Mouse (Mus musculus) cortical plate, adult 2 months (tissue): ENCODE measurements around the gene Dhx16. TPM values are rescaled to one million over a fixed set of nuclear protein-coding genes. Genes with fewer than 3 reads are reported as not detected.
"Not testable (repeated sequence)": the region's sequence is repeated elsewhere in the genome, so short reads cannot be mapped to it uniquely, and the experiment has no call there.

Experiments used
- H3K27ac ChIP-seq: fragments of 200-500 bp; 2 replicates; pipeline ENCODE4 v1.5.1; 2012; ENCODE audit warnings: low read length, control low read depth, inconsistent platforms; ENCODE audit not compliant: insufficient read depth
- H3K4me1 ChIP-seq: fragments of 200-500 bp; 2 replicates; pipeline ENCODE4 v1.6.1; 2011; ENCODE audit warnings: low read length; ENCODE audit not compliant: control insufficient read depth, insufficient read depth
- H3K4me3 ChIP-seq: fragments of 200-500 bp; 2 replicates; pipeline ENCODE4 v1.5.1; 2011; ENCODE audit warnings: mild to moderate bottlenecking, low read length, control low read depth; ENCODE audit not compliant: insufficient read depth
- CTCF ChIP-seq: fragments of 200-500 bp; IDR thresholded peaks from 2 replicates; pipeline ENCODE4 v1.5.1; 2011; ENCODE audit warnings: mild to moderate bottlenecking, control low read depth, low read length; ENCODE audit not compliant: insufficient read depth; ENCODE audit errors: extremely low read depth
- POLR2A ChIP-seq: fragments of 200-500 bp; IDR thresholded peaks from 2 replicates; pipeline ENCODE4 v1.6.1; 2011; ENCODE audit warnings: mild to moderate bottlenecking, low read length, control low read depth; ENCODE audit not compliant: insufficient read depth; ENCODE audit errors: extremely low read depth
- polyA plus RNA-seq: library from polyadenylated mRNA; depleted of rRNA; stranded (reverse); fragments of >200 nt; gene quantifications from 2 replicates; pipeline ENCODE4 v1.2.3, GENCODE M21; 2012; rRNA removed

The Dhx16 gene
- polyA plus RNA-seq, 1 experiment: 44.1 TPM

DNA sequence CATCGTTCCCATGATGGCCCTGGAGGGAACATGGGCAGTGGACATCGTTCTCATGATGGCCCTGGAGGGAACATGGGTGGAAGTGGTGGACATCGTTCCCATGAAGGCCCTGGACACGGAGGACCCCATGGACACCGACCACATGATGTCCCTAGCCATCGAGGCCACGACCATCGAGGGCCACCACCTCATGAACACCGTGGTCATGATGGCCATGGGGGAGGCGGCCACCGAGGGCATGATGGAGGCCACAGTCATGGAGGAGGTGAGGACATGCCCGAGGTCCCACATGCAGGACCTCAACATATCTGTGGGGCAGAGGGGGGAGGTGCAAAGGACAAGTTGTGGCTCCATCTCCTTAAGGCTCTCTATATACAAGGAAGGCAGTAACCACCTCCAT lies 51.0 kb downstream of the Dhx16 start:
- no peak overlapping the region for H3K4me3 ChIP-seq
- no peak overlapping the region for H3K27ac ChIP-seq
- no peaks in the 10 kb centered on the region for H3K4me1 ChIP-seq
- TF ChIP-seq CTCF: no peak

DNA sequence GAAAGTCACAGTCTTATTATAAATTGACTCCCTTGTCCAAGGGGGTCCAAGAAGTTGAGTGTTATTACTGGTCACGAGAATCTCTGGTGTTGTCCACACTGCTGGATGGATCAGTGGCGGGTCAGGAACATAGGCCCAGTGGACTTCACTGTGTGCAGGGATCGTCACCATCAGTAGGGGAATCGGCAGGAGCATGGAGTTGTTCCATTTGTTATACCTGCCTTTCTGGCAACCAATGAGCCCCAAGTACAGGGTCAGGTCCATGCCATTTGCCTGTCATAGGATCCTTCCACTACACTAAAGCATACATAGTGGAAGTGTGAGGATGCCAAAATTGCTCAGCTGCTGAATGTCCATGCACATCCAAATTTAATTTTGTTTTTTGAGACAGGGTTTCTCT lies 53.0 kb downstream of the Dhx16 start:
- H3K4me1 ChIP-seq: no peaks in the 10 kb centered on the region
- H3K27ac ChIP-seq: no peak overlapping the region
- TF ChIP-seq POLR2A (no peak), CTCF (no peak)
- no peak overlapping the region for H3K4me3 ChIP-seq

DNA sequence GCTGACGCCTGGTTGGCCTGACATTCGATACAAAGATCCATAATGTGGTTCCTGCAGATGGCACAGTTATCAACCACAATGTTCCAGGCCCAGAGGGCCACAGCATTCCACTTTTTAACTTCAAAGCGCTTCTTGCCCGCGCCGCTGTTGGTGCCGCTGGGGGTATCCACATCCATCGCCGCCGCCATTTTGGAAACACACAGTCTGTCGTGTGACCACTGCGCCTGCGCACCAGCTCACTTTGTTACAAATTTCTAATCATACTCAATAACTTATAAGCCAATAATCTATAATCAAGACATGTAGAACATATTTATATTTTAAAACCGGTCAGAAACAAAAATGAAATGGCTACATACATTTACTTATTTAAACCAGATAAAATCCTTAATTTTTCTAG lies 56.1 kb downstream of the Dhx16 start:
- H3K4me3 ChIP-seq, H3K4me1 ChIP-seq, H3K27ac ChIP-seq: not testable (repeated sequence)

DNA sequence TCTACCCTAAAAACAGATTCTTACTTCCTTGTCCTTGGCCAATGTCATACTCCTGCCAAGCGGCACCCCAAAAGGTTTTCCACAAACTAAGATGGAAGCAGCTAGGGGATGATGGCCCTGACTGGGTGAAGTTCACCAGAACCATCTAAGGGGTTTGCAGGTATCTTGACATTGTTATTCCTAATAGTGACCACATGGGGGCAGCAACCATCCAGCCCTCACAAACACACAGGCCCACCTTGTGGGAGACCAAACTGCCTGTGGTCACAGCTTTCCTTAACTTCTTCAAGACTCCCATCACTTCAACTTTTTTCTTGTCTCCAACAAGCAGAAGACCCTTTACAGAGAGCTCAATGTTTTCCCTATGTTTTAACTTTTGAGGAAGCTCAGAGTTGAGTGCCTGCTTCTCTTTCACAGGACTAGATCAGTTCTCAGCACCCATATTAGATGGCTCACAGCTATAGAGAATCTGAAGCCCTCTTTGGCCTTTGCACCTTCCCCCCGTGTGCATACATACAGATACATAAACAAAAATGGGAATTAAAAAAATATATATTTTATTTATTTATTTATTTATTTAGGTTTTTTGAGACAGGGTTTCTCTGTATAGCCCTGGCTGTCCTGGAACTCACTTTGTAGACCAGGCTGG lies 58.2 kb downstream of the Dhx16 start:
- TF ChIP-seq POLR2A (no peak), CTCF (peak; percentile 79)
- no peak overlapping the region for H3K27ac ChIP-seq
- no peaks in the 10 kb centered on the region for H3K4me1 ChIP-seq
- no peak overlapping the region for H3K4me3 ChIP-seq

DNA sequence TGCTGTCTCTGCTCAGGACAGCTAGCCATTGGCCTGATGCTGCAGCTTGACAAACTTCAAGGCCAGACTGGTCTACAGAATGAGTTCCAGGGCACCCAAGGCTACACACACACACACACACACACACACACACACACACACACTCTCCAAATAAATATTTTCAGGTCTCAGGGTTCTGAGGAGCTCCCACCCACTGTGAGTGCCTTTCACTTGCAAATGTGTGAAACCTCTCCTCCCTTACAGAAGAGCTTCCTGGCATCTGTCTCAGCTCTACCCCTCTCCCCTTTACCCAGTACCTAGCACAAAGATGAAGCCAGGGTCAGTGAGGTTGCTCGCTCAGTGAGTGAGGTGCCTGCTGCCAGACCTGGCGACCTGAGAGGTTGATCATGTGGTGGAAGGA lies 59.5 kb downstream of the Dhx16 start:
- H3K27ac ChIP-seq: no peak overlapping the region
- no peak for TF ChIP-seq POLR2A
- no peak for TF ChIP-seq CTCF
- no peak overlapping the region for H3K4me3 ChIP-seq
- H3K4me1 ChIP-seq: no peaks in the 10 kb centered on the region

DNA sequence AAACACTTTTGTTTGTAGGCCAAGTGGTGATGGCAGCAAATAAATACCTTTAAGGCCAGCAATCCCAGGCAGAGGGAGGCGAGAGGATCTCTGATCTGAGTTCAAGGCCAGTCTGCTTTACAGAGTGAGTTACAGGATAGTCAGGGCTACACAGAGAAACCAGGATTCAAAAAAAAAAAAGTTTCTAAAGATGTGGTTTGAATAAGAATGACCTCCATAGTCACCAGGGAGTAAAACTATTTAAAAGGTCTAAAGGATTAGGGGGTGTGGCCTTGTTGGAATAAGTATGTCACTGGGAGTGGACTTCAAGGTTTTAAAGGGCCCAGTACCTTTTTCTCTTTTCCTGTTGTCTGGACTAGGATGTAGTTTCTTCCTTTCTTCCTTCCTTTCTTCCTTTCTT lies 60.3 kb downstream of the Dhx16 start:
- TF ChIP-seq POLR2A: no peak
- no peak for TF ChIP-seq CTCF
- Histone ChIP-seq H3K4me3 (no peak overlapping the region), H3K27ac (no peak overlapping the region), H3K4me1 (no peaks in the 10 kb centered on the region)

Other genes starting within 250 kb of the Dhx16 start
- gene Mucl3, start 236.1 kb upstream of the Dhx16 start, polyA plus RNA-seq: 0.06 TPM in 1 of 2 replicates, not detected in the other
- gene Vars2, start 212.2 kb upstream of the Dhx16 start, polyA plus RNA-seq: 34.5 and 38.9 TPM in 2 replicates
- 29.8 and 32.9 TPM in 2 replicates for gene Gtf2h4, start 206.1 kb upstream of the Dhx16 start, polyA plus RNA-seq
- 42.8 and 44.9 TPM in 2 replicates for gene Ddr1, start 175.2 kb upstream of the Dhx16 start, polyA plus RNA-seq
- 13.4 and 18.4 TPM in 2 replicates for gene Ier3, start 58.1 kb upstream of the Dhx16 start, polyA plus RNA-seq
- 212 and 223 TPM in 2 replicates for gene Flot1, start 56.6 kb upstream of the Dhx16 start, polyA plus RNA-seq
- 453 and 474 TPM in 2 replicates for gene Tubb5, start 41.5 kb upstream of the Dhx16 start, polyA plus RNA-seq
- gene Mdc1, start 38.3 kb upstream of the Dhx16 start, polyA plus RNA-seq: 7.7 and 8.4 TPM in 2 replicates
- gene Nrm, start 18.5 kb upstream of the Dhx16 start, polyA plus RNA-seq: 7.5 and 9.3 TPM in 2 replicates
- gene Ppp1r18, start 14.2 kb upstream of the Dhx16 start, polyA plus RNA-seq: 11.1 and 11.4 TPM in 2 replicates
- gene 2310061I04Rik, start 17.6 kb downstream of the Dhx16 start, polyA plus RNA-seq: 103 TPM in 2 replicates
- gene Atat1, start 30.3 kb downstream of the Dhx16 start, polyA plus RNA-seq: 92.6 and 96.8 TPM in 2 replicates
- gene Mrps18b, start 36.6 kb downstream of the Dhx16 start, polyA plus RNA-seq: 64.3 and 65.7 TPM in 2 replicates
- gene Ppp1r10, start 36.6 kb downstream of the Dhx16 start, polyA plus RNA-seq: 39.6 TPM in 2 replicates
- gene Abcf1, start 89.9 kb downstream of the Dhx16 start, polyA plus RNA-seq: 76.4 and 87.8 TPM in 2 replicates
- 131 and 140 TPM in 2 replicates for gene Gnl1, start 100.0 kb downstream of the Dhx16 start, polyA plus RNA-seq
- 47.0 and 47.8 TPM in 2 replicates for gene Prr3, start 100.4 kb downstream of the Dhx16 start, polyA plus RNA-seq
- gene H2-T24, start 140.7 kb downstream of the Dhx16 start, polyA plus RNA-seq: 1.3 and 1.8 TPM in 2 replicates
- 27.6 and 31.8 TPM in 2 replicates for gene H2-T23, start 153.0 kb downstream of the Dhx16 start, polyA plus RNA-seq
- 18.3 and 19.0 TPM in 2 replicates for gene H2-T22, start 162.9 kb downstream of the Dhx16 start, polyA plus RNA-seq
- not detected in 2 replicates for gene Gm6034, start 163.1 kb downstream of the Dhx16 start, polyA plus RNA-seq
- 0.23 and 0.35 TPM in 2 replicates for gene Gm11127, start 178.6 kb downstream of the Dhx16 start, polyA plus RNA-seq
- gene Gm19684, start 241.9 kb downstream of the Dhx16 start, polyA plus RNA-seq: not detected in 2 replicates
- gene Gm7030, start 249.6 kb downstream of the Dhx16 start, polyA plus RNA-seq: not detected in 2 replicates